Mouse (Mus musculus) liver, embryonic 15.5 days (tissue): ENCODE measurements around the gene Scn3a. TPM values are rescaled to one million over a fixed set of nuclear protein-coding genes. Genes with fewer than 3 reads are reported as not detected.

Experiments used
- ATAC-seq: fragments of 200-750 bp; cut with Nextera tagmentation; 2 replicates; pipeline ENCODE4 v1.8.0; 2017; ENCODE audit warnings: moderate number of reproducible peaks, mild to moderate bottlenecking, moderate library complexity; ENCODE audit not compliant: insufficient read depth
- H3K27ac ChIP-seq: fragments of 300-500 bp; sonication (generic); replicated peaks from 2 replicates; pipeline ENCODE4 v1.5.1; 2015; ENCODE audit warnings: mild to moderate bottlenecking, inconsistent platforms
- H3K27me3 ChIP-seq: fragments of 300-500 bp; sonication (generic); 2 replicates; pipeline ENCODE4 v1.6.1; 2015; ENCODE audit warnings: mild to moderate bottlenecking, inconsistent platforms
- H3K36me3 ChIP-seq: fragments of 300-500 bp; sonication (generic); replicated peaks from 2 replicates; pipeline ENCODE4 v1.6.1; 2015; ENCODE audit warnings: moderate library complexity, mild to moderate bottlenecking, inconsistent platforms
- H3K4me1 ChIP-seq: fragments of 300-500 bp; sonication (generic); replicated peaks from 2 replicates; pipeline ENCODE4 v1.6.1; 2015; ENCODE audit warnings: inconsistent platforms
- H3K4me2 ChIP-seq: fragments of 300-500 bp; sonication (generic); 2 replicates; pipeline ENCODE4 v1.6.1; 2015; ENCODE audit warnings: moderate library complexity, mild to moderate bottlenecking, inconsistent platforms
- H3K4me3 ChIP-seq: fragments of 300-500 bp; sonication (generic); replicated peaks from 2 replicates; pipeline ENCODE4 v1.5.1; 2015; ENCODE audit warnings: mild to moderate bottlenecking, inconsistent platforms
- H3K9ac ChIP-seq: fragments of 300-500 bp; sonication (generic); 2 replicates; pipeline ENCODE4 v1.6.1; 2015; ENCODE audit warnings: moderate library complexity, mild to moderate bottlenecking, inconsistent platforms
- H3K9me3 ChIP-seq: fragments of 300-500 bp; sonication (generic); replicated peaks from 2 replicates; pipeline ENCODE4 v1.6.1; 2016; ENCODE audit warnings: inconsistent platforms
- WGBS: fragments of 180-500 bp; shearing (Covaris S2); methylation state at CpG from one replicate; pipeline ENCODE4 v1.1.7; 2015; ENCODE audit warnings: mixed read lengths; ENCODE audit not compliant: insufficient replicate concordance; 5-methylcytosine and 5-hydroxymethylcytosine counted together
- polyA plus RNA-seq: library from polyadenylated mRNA; unstranded; fragments of >200 nt; fragmentation: Nextera tagmentation; extraction: Ambion mirVana; gene quantifications from 2 replicates; pipeline ENCODE4 v1.2.1, GENCODE M21; 2015

The Scn3a gene
- polyA plus RNA-seq: 0.02 and 0.05 TPM in 2 replicates

- no peaks in the 10 kb centered on the region for H3K36me3 ChIP-seq
- 25% methylated on average over 16 of the region's 16 CpGs for WGBS
- H3K4me2 ChIP-seq: no peak within 1 kb of the TSS
- ATAC-seq: no peak
- no peaks in the 10 kb centered on the region for H3K9me3 ChIP-seq
- H3K9ac ChIP-seq: no peak within 1 kb of the TSS
- H3K27me3 ChIP-seq: no peaks in the 10 kb centered on the region
- H3K27ac ChIP-seq: no peak within 1 kb of the TSS
- H3K4me1 ChIP-seq: no peaks in the 10 kb centered on the region
- no peak within 1 kb of the TSS for H3K4me3 ChIP-seq
Observed at GRCm38 (mm10) chr2:65566793-65567787, at the start of gene Scn3a. Gene Scn3a, minus strand, starts transcription at chr2:65567627.

GRCm38 (mm10) chr2:65611887-65612286 is 44.5 kb upstream of the Scn3a start:
- H3K9ac ChIP-seq: no peak overlapping the region
- H3K9me3 ChIP-seq: no peaks in the 10 kb centered on the region
- H3K4me1 ChIP-seq: no peaks in the 10 kb centered on the region
- H3K4me3 ChIP-seq: no peak overlapping the region
- no peak overlapping the region for H3K4me2 ChIP-seq
- no peaks in the 10 kb centered on the region for H3K36me3 ChIP-seq
- ATAC-seq: no peak
- no peaks in the 10 kb centered on the region for H3K27me3 ChIP-seq
- WGBS: 57% methylated on average over 4 of the region's 4 CpGs
- H3K27ac ChIP-seq: no peak overlapping the region

- H3K4me2 ChIP-seq: no peak overlapping the region
- H3K27me3 ChIP-seq: no peaks in the 10 kb centered on the region
- H3K9me3 ChIP-seq: no peaks in the 10 kb centered on the region
- H3K36me3 ChIP-seq: no peaks in the 10 kb centered on the region
- H3K27ac ChIP-seq: no peak overlapping the region
- H3K4me3 ChIP-seq: no peak overlapping the region
- H3K4me1 ChIP-seq: no peaks in the 10 kb centered on the region
- ATAC-seq: no peak
- H3K9ac ChIP-seq: no peak overlapping the region
Observed at GRCm38 (mm10) chr2:65607813-65608212, 40.4 kb upstream of the Scn3a start.

GRCm38 (mm10) chr2:65587679-65588078 is 20.3 kb upstream of the Scn3a start:
- Histone ChIP-seq H3K9me3 (no peaks in the 10 kb centered on the region), H3K4me3 (no peak overlapping the region), H3K27ac (no peak overlapping the region), H3K27me3 (no peaks in the 10 kb centered on the region), H3K36me3 (no peaks in the 10 kb centered on the region), H3K4me1 (no peaks in the 10 kb centered on the region), H3K9ac (no peak overlapping the region), H3K4me2 (no peak overlapping the region)
- WGBS: 52% methylated on average over 5 of the region's 5 CpGs
- ATAC-seq: no peak

- H3K4me3 ChIP-seq: no peak overlapping the region
- no peak overlapping the region for H3K27ac ChIP-seq
- no peaks in the 10 kb centered on the region for H3K4me1 ChIP-seq
- H3K9me3 ChIP-seq: no peaks in the 10 kb centered on the region
- no peaks in the 10 kb centered on the region for H3K36me3 ChIP-seq
- no peak overlapping the region for H3K4me2 ChIP-seq
- no peak overlapping the region for H3K9ac ChIP-seq
- no peaks in the 10 kb centered on the region for H3K27me3 ChIP-seq
- ATAC-seq: no peak
- WGBS: 76% methylated on average over 4 of the region's 4 CpGs
Observed at GRCm38 (mm10) chr2:65567925-65568324, 498 bp upstream of the Scn3a start.

- Histone ChIP-seq H3K4me1 (no peaks in the 10 kb centered on the region), H3K9ac (no peak overlapping the region), H3K4me2 (no peak overlapping the region), H3K27ac (no peak overlapping the region), H3K36me3 (no peaks in the 10 kb centered on the region), H3K4me3 (no peak overlapping the region), H3K27me3 (no peaks in the 10 kb centered on the region), H3K9me3 (no peaks in the 10 kb centered on the region)
- no peak for ATAC-seq
- 35% methylated on average over 4 of the region's 4 CpGs for WGBS
Observed at GRCm38 (mm10) chr2:65563898-65564297, 3.5 kb downstream of the Scn3a start.

GRCm38 (mm10) chr2:65557719-65558118 is 9.7 kb downstream of the Scn3a start:
- no peaks in the 10 kb centered on the region for H3K9me3 ChIP-seq
- no peak overlapping the region for H3K9ac ChIP-seq
- H3K4me3 ChIP-seq: no peak overlapping the region
- H3K27me3 ChIP-seq: no peaks in the 10 kb centered on the region
- H3K27ac ChIP-seq: no peak overlapping the region
- H3K4me2 ChIP-seq: no peak overlapping the region
- H3K36me3 ChIP-seq: no peaks in the 10 kb centered on the region
- ATAC-seq: no peak
- WGBS: 54% methylated on average over 3 of the region's 3 CpGs
- H3K4me1 ChIP-seq: 0 out of 2 replicates have a peak, but pooled peaks cover 4% of the 10 kb centered on the region

GRCm38 (mm10) chr2:65554662-65555061 is 12.8 kb downstream of the Scn3a start:
- no peak overlapping the region for H3K4me3 ChIP-seq
- no peaks in the 10 kb centered on the region for H3K9me3 ChIP-seq
- H3K4me2 ChIP-seq: no peak overlapping the region
- H3K4me1 ChIP-seq: 0 out of 2 replicates have a peak, but pooled peaks cover 4% of the 10 kb centered on the region
- 54% methylated on average over 7 of the region's 7 CpGs for WGBS
- no peaks in the 10 kb centered on the region for H3K36me3 ChIP-seq
- no peaks in the 10 kb centered on the region for H3K27me3 ChIP-seq
- H3K27ac ChIP-seq: no peak overlapping the region
- peak; percentile 44; the same call in 1 of the 2 replicates for ATAC-seq
- H3K9ac ChIP-seq: no peak overlapping the region

- no peak for ATAC-seq
- no peak overlapping the region for H3K27ac ChIP-seq
- H3K36me3 ChIP-seq: no peaks in the 10 kb centered on the region
- 0 out of 2 replicates have a peak, but pooled peaks cover 4% of the 10 kb centered on the region for H3K4me1 ChIP-seq
- H3K27me3 ChIP-seq: no peaks in the 10 kb centered on the region
- H3K4me2 ChIP-seq: no peak overlapping the region
- 61% methylated on average over 3 of the region's 3 CpGs for WGBS
- no peak overlapping the region for H3K4me3 ChIP-seq
- no peaks in the 10 kb centered on the region for H3K9me3 ChIP-seq
- no peak overlapping the region for H3K9ac ChIP-seq
Observed at GRCm38 (mm10) chr2:65553473-65553872, 14.0 kb downstream of the Scn3a start.

GRCm38 (mm10) chr2:65552727-65553126 is 14.7 kb downstream of the Scn3a start:
- H3K27me3 ChIP-seq: no peaks in the 10 kb centered on the region

GRCm38 (mm10) chr2:65552222-65552621 is 15.2 kb downstream of the Scn3a start:
- no peak for ATAC-seq
- Histone ChIP-seq H3K9me3 (no peaks in the 10 kb centered on the region), H3K9ac (no peak overlapping the region), H3K27ac (no peak overlapping the region), H3K36me3 (no peaks in the 10 kb centered on the region), H3K4me2 (no peak overlapping the region), H3K4me1 (0 out of 2 replicates have a peak, but pooled peaks cover 4% of the 10 kb centered on the region), H3K4me3 (no peak overlapping the region), H3K27me3 (no peaks in the 10 kb centered on the region)
- WGBS: 52% methylated on average over 5 of the region's 5 CpGs

More at GRCm38 (mm10) chr2:65552727-65553126, 14.7 kb downstream of the Scn3a start:
- Histone ChIP-seq H3K4me2 (no peak overlapping the region), H3K4me1 (0 out of 2 replicates have a peak, but pooled peaks cover 4% of the 10 kb centered on the region), H3K4me3 (no peak overlapping the region), H3K27ac (no peak overlapping the region), H3K9ac (no peak overlapping the region), H3K9me3 (no peaks in the 10 kb centered on the region), H3K36me3 (no peaks in the 10 kb centered on the region)
- no peak for ATAC-seq
- WGBS: 47% methylated on average over 3 of the region's 3 CpGs
